Mouse (Mus musculus) left cerebral cortex, postnatal 25 days (tissue): ENCODE measurements at regions not wholly inside any gene's neighbourhood (a gene's known extent, or its start where the extent isn't known, plus 50 kb on each side); places are given as distances from the start of the nearest gene placed in this dataset.

Source experiments
- DNase-seq, 2 experiments: peaks; one replicate each; pipeline ENCODE4 v3.0.0; 2022; ENCODE audit warnings: low spot score in 2 of 2, mixed read lengths in 1 of 2
- intact Hi-C: fragments of 180-260 bp; cut with DNase I; formaldehyde crosslinking; loops from one replicate; pipeline ENCODE4 v1.15.1; 2025

- intact Hi-C loops: no loop called here
- peak in 1 of 2 experiments; percentile 3 for DNase-seq
Measured at GRCm38 (mm10) chr10:65244527-65244926, 1154.5 kb upstream of the Lrrtm3 start.

DNA sequence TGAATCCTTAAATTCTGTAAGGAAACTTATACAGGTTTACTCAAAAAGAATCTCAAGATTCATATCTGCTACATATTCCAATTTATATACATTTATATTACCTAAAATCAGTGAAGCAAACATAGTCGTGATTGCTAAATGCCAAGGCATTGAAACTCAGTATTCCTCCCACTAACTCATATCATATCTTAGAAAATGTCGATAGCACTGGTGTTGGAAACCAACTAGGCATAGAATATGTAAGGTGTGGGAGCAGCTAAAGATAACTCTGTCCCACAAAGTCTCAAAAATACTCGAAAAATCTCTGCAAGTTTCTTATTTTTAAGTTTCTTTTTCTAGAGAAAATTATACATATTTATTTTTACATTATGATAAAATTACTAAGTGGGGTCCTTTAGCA, 1134.1 kb upstream of the Lrrtm3 start:
- intact Hi-C loops: loop anchor here (10.0 kb wide), 1 partner anchor 1139 kb away; no protein-coding TSS in a partner anchor
- DNase-seq: peak in 1 of 2 experiments; percentile 58

DNA sequence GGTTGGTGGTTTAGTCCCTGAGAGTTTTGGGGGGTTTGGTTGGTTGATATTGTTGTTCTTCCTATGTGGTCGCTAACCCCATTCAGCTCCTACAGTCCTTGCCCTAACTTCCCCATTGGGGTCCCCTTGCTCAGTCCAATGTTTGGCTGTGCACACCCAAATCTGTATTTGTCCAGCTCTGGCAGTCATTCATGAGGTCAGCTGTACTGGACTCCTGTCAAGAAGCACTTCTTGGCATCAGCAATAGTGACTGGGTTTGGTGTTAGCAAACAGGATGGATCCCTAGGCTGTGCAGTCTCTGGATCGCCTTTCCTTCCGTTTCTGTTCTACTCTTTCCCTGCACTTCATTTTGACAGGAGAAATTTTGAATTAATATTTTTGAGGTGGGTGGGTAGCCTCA, 1131.1 kb upstream of the Lrrtm3 start:
- no peak for DNase-seq
- intact Hi-C loops: loop anchor here (10.0 kb wide), 1 partner anchor 1136 kb away; no protein-coding TSS in a partner anchor

- DNase-seq: peak in 1 of 2 experiments; percentile 47
- intact Hi-C loops: no loop called here
Measured at GRCm38 (mm10) chr10:65219251-65219650, 1129.2 kb upstream of the Lrrtm3 start.

DNA sequence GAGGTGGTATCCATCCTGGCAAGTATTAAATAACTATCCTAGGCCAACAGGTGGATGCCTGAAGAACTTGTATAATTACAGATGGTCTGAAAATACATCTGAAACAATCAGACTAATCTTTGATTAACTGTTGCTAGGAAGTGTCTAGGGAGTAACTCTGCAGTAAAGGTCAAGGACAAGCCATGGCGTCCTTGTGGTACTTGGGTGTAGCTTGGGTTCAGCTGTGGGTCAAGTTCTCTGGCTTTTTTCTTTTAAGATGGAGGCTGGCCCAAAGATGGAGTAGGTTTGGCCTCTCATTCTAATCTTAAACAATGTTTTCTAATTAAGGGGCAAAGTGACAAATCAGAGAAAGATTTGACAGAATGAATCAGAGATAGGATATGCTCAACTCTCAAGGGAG, 1126.1 kb upstream of the Lrrtm3 start:
- intact Hi-C loops: no loop called here

GRCm38 (mm10) chr10:65215206-65215605, 1125.1 kb upstream of the Lrrtm3 start:
- DNase-seq: peak; percentile 17 to 80
- intact Hi-C loops: no loop called here

More for the DNA sequence above, 1126.1 kb upstream of the Lrrtm3 start:
- no peak for DNase-seq

GRCm38 (mm10) chr10:65183659-65184058, 1093.6 kb upstream of the Lrrtm3 start:
- intact Hi-C loops: no loop called here
- no peak for DNase-seq

DNA sequence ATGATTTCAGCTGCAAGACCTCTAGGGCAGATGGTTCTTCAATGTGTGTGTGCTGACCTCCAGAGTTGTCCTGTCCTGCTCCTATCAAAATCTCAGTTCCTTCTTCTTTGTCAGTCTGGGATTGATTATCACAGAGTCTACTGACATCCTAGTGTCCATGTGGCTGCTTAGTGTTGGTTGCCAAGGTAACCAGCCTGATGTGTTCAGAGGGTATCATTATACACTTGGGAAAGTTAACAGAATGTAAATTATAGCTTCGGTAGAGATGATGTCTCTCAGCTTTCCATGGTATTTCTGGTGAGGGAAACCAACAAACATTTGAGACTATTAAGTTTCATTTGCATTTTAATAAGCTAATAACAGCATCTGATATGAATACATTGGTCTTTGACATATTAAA, 1092.5 kb upstream of the Lrrtm3 start:
- no peak for DNase-seq
- intact Hi-C loops: no loop called here

- DNase-seq: peak in 1 of 2 experiments; percentile 7
- intact Hi-C loops: no loop called here
Measured at GRCm38 (mm10) chr10:65179101-65179500, 1089.0 kb upstream of the Lrrtm3 start.

DNA sequence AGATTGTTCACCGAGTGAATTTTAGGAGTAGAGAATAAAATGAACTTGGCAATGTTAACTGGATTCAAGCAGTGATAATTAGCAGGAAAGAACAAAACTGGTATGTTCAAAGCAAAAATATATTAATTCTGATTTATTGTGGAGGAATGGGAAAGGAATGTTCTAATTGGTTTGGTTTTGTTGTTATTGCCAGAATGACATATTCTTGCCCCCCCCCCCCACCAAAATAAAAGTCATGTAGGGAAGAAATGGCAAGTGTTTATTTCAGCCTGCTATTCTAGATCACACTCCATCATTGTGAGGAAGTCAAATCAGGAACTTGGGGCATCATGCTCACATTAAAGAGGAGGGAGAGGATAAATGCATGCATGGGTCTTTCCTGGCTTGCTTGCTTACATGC, 1064.1 kb upstream of the Lrrtm3 start:
- intact Hi-C loops: no loop called here
- no peak for DNase-seq

- intact Hi-C loops: no loop called here
Measured at GRCm38 (mm10) chr10:65124940-65125610, 1035.0 kb upstream of the Lrrtm3 start.

DNA sequence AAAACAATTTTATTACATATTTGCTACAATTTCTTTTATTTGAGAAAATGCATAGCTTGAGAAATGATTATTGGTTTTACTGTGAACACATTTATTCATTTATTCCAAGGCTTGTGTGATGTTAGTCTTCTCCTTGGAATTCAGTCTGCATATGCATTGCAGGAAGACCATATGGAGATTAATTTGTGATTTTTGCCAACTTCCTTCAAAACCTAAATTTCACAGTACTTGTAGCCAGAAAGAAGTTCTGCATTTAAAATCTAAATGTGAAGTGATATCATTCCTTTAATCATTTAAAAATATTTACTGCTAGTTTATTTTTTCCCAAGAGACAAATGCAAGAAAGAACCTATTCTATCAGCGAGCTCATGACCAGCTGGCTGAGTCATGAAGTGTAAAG, 1028.1 kb upstream of the Lrrtm3 start:
- DNase-seq: peak in 1 of 2 experiments; percentile 29

More at GRCm38 (mm10) chr10:65124940-65125610, 1035.0 kb upstream of the Lrrtm3 start:
- no peak for DNase-seq

GRCm38 (mm10) chr10:65114586-65114985, 1024.5 kb upstream of the Lrrtm3 start:
- DNase-seq: peak in 1 of 2 experiments; percentile 4
- intact Hi-C loops: no loop called here

More for the DNA sequence above, 1028.1 kb upstream of the Lrrtm3 start:
- intact Hi-C loops: no loop called here

DNA sequence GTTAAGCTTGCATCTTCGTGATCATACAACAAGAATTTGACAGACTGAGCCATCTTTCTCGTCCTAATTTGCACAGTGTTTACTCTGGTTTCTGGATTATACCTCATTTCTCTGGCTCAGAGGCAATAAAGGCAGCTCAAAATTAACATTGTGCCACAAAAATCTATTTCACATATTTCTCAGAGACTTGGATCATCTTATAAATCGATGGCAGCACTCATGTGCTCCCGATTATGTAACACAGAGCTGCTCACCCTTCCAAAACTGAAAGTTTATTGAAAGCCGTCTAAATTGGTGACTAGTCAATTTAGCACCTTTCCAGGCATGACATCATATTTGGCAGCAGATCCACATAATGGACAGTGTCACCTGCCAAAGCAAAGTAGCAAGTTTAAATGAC, 1020.7 kb upstream of the Lrrtm3 start:
- DNase-seq: peak in 1 of 2 experiments; percentile 19
- intact Hi-C loops: no loop called here

- DNase-seq: peak in 1 of 2 experiments; percentile 38
- intact Hi-C loops: no loop called here
Measured at GRCm38 (mm10) chr10:65107413-65107812, 1017.3 kb upstream of the Lrrtm3 start.

GRCm38 (mm10) chr10:65084446-65084845, 994.4 kb upstream of the Lrrtm3 start:
- intact Hi-C loops: no loop called here
- no peak for DNase-seq

GRCm38 (mm10) chr10:65081638-65082037, 991.6 kb upstream of the Lrrtm3 start:
- intact Hi-C loops: no loop called here
- no peak for DNase-seq

- no peak for DNase-seq
- intact Hi-C loops: no loop called here
Measured at GRCm38 (mm10) chr10:65058086-65058485, 968.0 kb upstream of the Lrrtm3 start.
